Mouse (Mus musculus): ENCODE results near the gene Armc12. TPM values are rescaled to one million over a fixed set of nuclear protein-coding genes. Genes with fewer than 3 reads are reported as not detected.
A peak's percentile ranks its signal among the peaks of the same experiment; 100 is the strongest.

Armc12 gene
- polyA plus RNA-seq, 1 experiment from 2014 or later = not detected

- 65% methylated on average over 10 of the region's 10 CpGs for WGBS
- Histone ChIP-seq H3K4me2 (ENCODE audit: low read depth, low read length, severe bottlenecking) (no peak overlapping the region), H3K9me3 (ENCODE audit: control insufficient read depth, low read length) (no peaks in the 10 kb centered on the region), H3K4me3 (ENCODE audit: low read depth, low read length) (no peak overlapping the region), H3K36me3 (ENCODE audit: control insufficient read depth, insufficient read depth, low read length) (no peaks in the 10 kb centered on the region), H3K27me3 (ENCODE audit: control insufficient read depth, insufficient read depth, low read length) (peaks cover 7% of the 10 kb centered on the region), H3K27ac (ENCODE audit: low read depth, low read length) (no peak overlapping the region), H3K4me1 (replicated peaks; ENCODE audit: control insufficient read depth, insufficient read depth, low read length) (peaks cover 21% of the 10 kb centered on the region), H3K9ac (ENCODE audit: low read length) (no peak overlapping the region)
- 0 out of 2 replicates have a peak, but pooled peaks have one; percentile 34 for ATAC-seq (replicated peaks; ENCODE audit: low FRiP score)
- no peak for DNase-seq (ENCODE audit: low spot score)
Observed at GRCm38 (mm10) chr17:28515431-28516341, 14.9 kb upstream of the Armc12 start.

GRCm38 (mm10) chr17:28516881-28517280 lies 13.7 kb upstream of the Armc12 start:
- ATAC-seq (replicated peaks; ENCODE audit: low FRiP score) (no peak), DNase-seq (ENCODE audit: low spot score) (no peak)
- Histone ChIP-seq H3K36me3 (ENCODE audit: control insufficient read depth, insufficient read depth, low read length) (no peaks in the 10 kb centered on the region), H3K9me3 (ENCODE audit: control insufficient read depth, low read length) (no peaks in the 10 kb centered on the region), H3K27ac (ENCODE audit: low read depth, low read length) (no peak overlapping the region), H3K4me1 (replicated peaks; ENCODE audit: control insufficient read depth, insufficient read depth, low read length) (peaks cover 13% of the 10 kb centered on the region), H3K27me3 (ENCODE audit: control insufficient read depth, insufficient read depth, low read length) (peaks cover 8% of the 10 kb centered on the region), H3K4me2 (ENCODE audit: low read depth, low read length, severe bottlenecking) (no peak overlapping the region), H3K4me3 (ENCODE audit: low read depth, low read length) (no peak overlapping the region), H3K9ac (ENCODE audit: low read length) (no peak overlapping the region)
- 75% methylated on average over 4 of the region's 4 CpGs for WGBS

- no peaks in the 10 kb centered on the region for H3K36me3 ChIP-seq (ENCODE audit: control insufficient read depth, insufficient read depth, low read length)
- WGBS = 3% methylated on average over 16 of the region's 16 CpGs
- H3K9me3 ChIP-seq (ENCODE audit: control insufficient read depth, low read length) = no peaks in the 10 kb centered on the region
- DNase-seq (ENCODE audit: low spot score) (peak; percentile 68), ATAC-seq (replicated peaks; ENCODE audit: low FRiP score) (no peak)
- peak within 1 kb of the TSS; percentile 41 for H3K4me3 ChIP-seq (ENCODE audit: low read depth, low read length)
- H3K4me2 ChIP-seq (ENCODE audit: low read depth, low read length, severe bottlenecking) = peak within 1 kb of the TSS; percentile 94
- H3K27ac ChIP-seq (ENCODE audit: low read depth, low read length) = peak within 1 kb of the TSS; percentile 50; the same call in 1 of the 2 replicates
- H3K27me3 ChIP-seq (ENCODE audit: control insufficient read depth, insufficient read depth, low read length) = peaks cover 8% of the 10 kb centered on the region
- peaks cover 13% of the 10 kb centered on the region for H3K4me1 ChIP-seq (replicated peaks; ENCODE audit: control insufficient read depth, insufficient read depth, low read length)
- H3K9ac ChIP-seq (ENCODE audit: low read length) = peak within 1 kb of the TSS; percentile 63
Observed at GRCm38 (mm10) chr17:28517441-28517955, 13.1 kb upstream of the Armc12 start, which contains the start of gene Fkbp5. Fkbp5 (minus strand) TSS chr17:28517527.

GRCm38 (mm10) chr17:28517956-28518614 lies 12.5 kb upstream of the Armc12 start:
- Histone ChIP-seq H3K4me2 (ENCODE audit: low read depth, low read length, severe bottlenecking) (peak overlapping the region; percentile 94), H3K27me3 (ENCODE audit: control insufficient read depth, insufficient read depth, low read length) (peaks cover 8% of the 10 kb centered on the region), H3K9ac (ENCODE audit: low read length) (peak overlapping the region; percentile 63), H3K27ac (ENCODE audit: low read depth, low read length) (peak overlapping the region; percentile 50; the same call in 1 of the 2 replicates), H3K9me3 (ENCODE audit: control insufficient read depth, low read length) (no peaks in the 10 kb centered on the region), H3K4me3 (ENCODE audit: low read depth, low read length) (peak overlapping the region; percentile 41), H3K36me3 (ENCODE audit: control insufficient read depth, insufficient read depth, low read length) (no peaks in the 10 kb centered on the region), H3K4me1 (replicated peaks; ENCODE audit: control insufficient read depth, insufficient read depth, low read length) (peaks cover 13% of the 10 kb centered on the region)
- DNase-seq (ENCODE audit: low spot score) = peak; percentile 81
- 1% methylated on average over 46 of the region's 46 CpGs for WGBS
- ATAC-seq (replicated peaks; ENCODE audit: low FRiP score) = peak; percentile 70

- ATAC-seq (replicated peaks; ENCODE audit: low FRiP score) (no peak), DNase-seq (ENCODE audit: low spot score) (no peak)
- Histone ChIP-seq H3K4me3 (ENCODE audit: low read depth, low read length) (peak overlapping the region; percentile 41), H3K9me3 (ENCODE audit: control insufficient read depth, low read length) (no peaks in the 10 kb centered on the region), H3K4me2 (ENCODE audit: low read depth, low read length, severe bottlenecking) (peak overlapping the region; percentile 94), H3K4me1 (replicated peaks; ENCODE audit: control insufficient read depth, insufficient read depth, low read length) (peaks cover 13% of the 10 kb centered on the region), H3K27me3 (ENCODE audit: control insufficient read depth, insufficient read depth, low read length) (peaks cover 8% of the 10 kb centered on the region), H3K27ac (ENCODE audit: low read depth, low read length) (no peak overlapping the region), H3K9ac (ENCODE audit: low read length) (peak overlapping the region; percentile 63), H3K36me3 (ENCODE audit: control insufficient read depth, insufficient read depth, low read length) (no peaks in the 10 kb centered on the region)
- WGBS = 26% methylated on average over 8 of the region's 8 CpGs
Observed at GRCm38 (mm10) chr17:28518615-28519071, 12.0 kb upstream of the Armc12 start.

GRCm38 (mm10) chr17:28519827-28520226 lies 10.8 kb upstream of the Armc12 start:
- no peak overlapping the region for H3K4me3 ChIP-seq (ENCODE audit: low read depth, low read length)
- no peaks in the 10 kb centered on the region for H3K9me3 ChIP-seq (ENCODE audit: control insufficient read depth, low read length)
- H3K27ac ChIP-seq (ENCODE audit: low read depth, low read length) = no peak overlapping the region
- peaks cover 8% of the 10 kb centered on the region for H3K27me3 ChIP-seq (ENCODE audit: control insufficient read depth, insufficient read depth, low read length)
- no peak overlapping the region for H3K4me2 ChIP-seq (ENCODE audit: low read depth, low read length, severe bottlenecking)
- DNase-seq (ENCODE audit: low spot score) (no peak), ATAC-seq (replicated peaks; ENCODE audit: low FRiP score) (no peak)
- H3K36me3 ChIP-seq (ENCODE audit: control insufficient read depth, insufficient read depth, low read length) = no peaks in the 10 kb centered on the region
- peaks cover 13% of the 10 kb centered on the region for H3K4me1 ChIP-seq (replicated peaks; ENCODE audit: control insufficient read depth, insufficient read depth, low read length)
- no peak overlapping the region for H3K9ac ChIP-seq (ENCODE audit: low read length)
- WGBS = 91% methylated on average over 3 of the region's 3 CpGs

- Histone ChIP-seq H3K27ac (ENCODE audit: low read depth, low read length) (no peak overlapping the region), H3K27me3 (ENCODE audit: control insufficient read depth, insufficient read depth, low read length) (peaks cover 8% of the 10 kb centered on the region), H3K36me3 (ENCODE audit: control insufficient read depth, insufficient read depth, low read length) (no peaks in the 10 kb centered on the region), H3K4me1 (replicated peaks; ENCODE audit: control insufficient read depth, insufficient read depth, low read length) (peaks cover 13% of the 10 kb centered on the region), H3K4me2 (ENCODE audit: low read depth, low read length, severe bottlenecking) (no peak overlapping the region), H3K9ac (ENCODE audit: low read length) (no peak overlapping the region), H3K9me3 (ENCODE audit: control insufficient read depth, low read length) (no peaks in the 10 kb centered on the region), H3K4me3 (ENCODE audit: low read depth, low read length) (no peak overlapping the region)
- DNase-seq (ENCODE audit: low spot score) (no peak), ATAC-seq (replicated peaks; ENCODE audit: low FRiP score) (no peak)
- 83% methylated on average over 4 of the region's 4 CpGs for WGBS
Observed at GRCm38 (mm10) chr17:28520561-28520960, 10.0 kb upstream of the Armc12 start.

- Histone ChIP-seq H3K27ac (ENCODE audit: low read depth, low read length) (no peak overlapping the region), H3K4me2 (ENCODE audit: low read depth, low read length, severe bottlenecking) (no peak overlapping the region), H3K9me3 (ENCODE audit: control insufficient read depth, low read length) (no peaks in the 10 kb centered on the region), H3K27me3 (ENCODE audit: control insufficient read depth, insufficient read depth, low read length) (peaks cover 8% of the 10 kb centered on the region), H3K4me1 (replicated peaks; ENCODE audit: control insufficient read depth, insufficient read depth, low read length) (peaks cover 13% of the 10 kb centered on the region), H3K4me3 (ENCODE audit: low read depth, low read length) (no peak overlapping the region), H3K36me3 (ENCODE audit: control insufficient read depth, insufficient read depth, low read length) (no peaks in the 10 kb centered on the region), H3K9ac (ENCODE audit: low read length) (no peak overlapping the region)
- DNase-seq (ENCODE audit: low spot score) (no peak), ATAC-seq (replicated peaks; ENCODE audit: low FRiP score) (no peak)
- WGBS = 64% methylated on average over 5 of the region's 5 CpGs
Observed at GRCm38 (mm10) chr17:28521071-28521726, 9.4 kb upstream of the Armc12 start.
